In the genomic region with DNA sequence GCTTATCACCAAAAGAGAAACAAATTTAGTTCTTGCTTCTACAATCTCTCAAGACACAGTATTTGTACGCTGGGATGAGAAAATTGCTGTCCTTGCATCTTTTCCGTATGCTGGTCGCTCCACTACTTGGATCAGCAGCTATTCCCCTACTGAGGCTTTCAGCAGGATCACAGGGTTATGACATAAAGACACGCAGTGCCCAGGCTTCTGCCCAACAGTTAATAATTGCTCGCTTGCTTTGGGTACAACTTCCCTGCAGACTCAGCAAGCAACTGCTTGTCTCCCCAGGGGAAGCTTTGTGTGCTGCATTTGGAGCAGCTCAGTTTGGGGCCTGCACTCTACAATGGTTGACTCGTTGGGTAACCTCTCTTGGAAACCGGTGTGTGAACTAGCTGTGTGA, we compare ENCODE assay signal across 19 mouse cellular contexts.
"Had no signal": no experiment of that assay in that cellular context is flagged by ENCODE, and none has a peak within 500 bp of the region (broad histone marks: within the 10 kb centered on the region; RNA-seq: fewer than 3 reads in every experiment).

No protein-coding gene starts in this region.

- H3K27ac ChIP-seq: layer of hippocampus, adult 2 months; limb, embryonic 10.5 days; limb, embryonic 13.5 days; liver, embryonic 12.5 days; liver, embryonic 15.5 days; lung, embryonic 15.5 days; midbrain, embryonic 10.5 days; midbrain, embryonic 13.5 days; neural tube, embryonic 13.5 days; stomach, postnatal 0 days had no signal

- H3K4me3 ChIP-seq: layer of hippocampus, adult 2 months; limb, embryonic 10.5 days; limb, embryonic 13.5 days; liver, embryonic 12.5 days; liver, embryonic 15.5 days; lung, embryonic 15.5 days; megakaryocyte, embryonic 14.5 days; midbrain, embryonic 10.5 days; midbrain, embryonic 13.5 days; neural tube, embryonic 13.5 days had no signal

- ATAC-seq: intestine, postnatal 0 days; liver, embryonic 12.5 days; midbrain, embryonic 13.5 days; midbrain, embryonic 16.5 days had no signal

- H3K9ac ChIP-seq: limb, embryonic 13.5 days; liver, embryonic 12.5 days; liver, embryonic 15.5 days; lung, embryonic 15.5 days; midbrain, embryonic 13.5 days; neural tube, embryonic 13.5 days had no signal

- H3K9me3 ChIP-seq: limb, embryonic 10.5 days; limb, embryonic 13.5 days; liver, embryonic 12.5 days; liver, embryonic 15.5 days; lung, embryonic 15.5 days; megakaryocyte, embryonic 14.5 days; midbrain, embryonic 10.5 days; midbrain, embryonic 13.5 days; neural tube, embryonic 13.5 days had no signal

- H3K4me1 ChIP-seq: midbrain, embryonic 10.5 days; midbrain, embryonic 13.5 days had no signal

- H3K4me2 ChIP-seq: limb, embryonic 13.5 days; liver, embryonic 12.5 days; liver, embryonic 15.5 days; midbrain, embryonic 13.5 days; neural tube, embryonic 13.5 days had no signal

- H3K27me3 ChIP-seq: limb, embryonic 13.5 days; liver, embryonic 12.5 days; liver, embryonic 15.5 days; lung, embryonic 15.5 days; megakaryocyte, embryonic 14.5 days; midbrain, embryonic 13.5 days; neural tube, embryonic 13.5 days had no signal

- DNase-seq: layer of hippocampus, adult 9-11 months; liver; lung, adult 18-20 months; lung, postnatal 10 days; lung, postnatal 36 days; thymus, postnatal 25 days had no signal
